Mouse (Mus musculus) cerebellum, adult 18-20 months (tissue): ENCODE measurements around the gene Akap1.

Experiments used
- DNase-seq, 2 experiments: peaks; one replicate each; pipeline ENCODE4 v3.0.0; 2021

Gene Akap1

DNA sequence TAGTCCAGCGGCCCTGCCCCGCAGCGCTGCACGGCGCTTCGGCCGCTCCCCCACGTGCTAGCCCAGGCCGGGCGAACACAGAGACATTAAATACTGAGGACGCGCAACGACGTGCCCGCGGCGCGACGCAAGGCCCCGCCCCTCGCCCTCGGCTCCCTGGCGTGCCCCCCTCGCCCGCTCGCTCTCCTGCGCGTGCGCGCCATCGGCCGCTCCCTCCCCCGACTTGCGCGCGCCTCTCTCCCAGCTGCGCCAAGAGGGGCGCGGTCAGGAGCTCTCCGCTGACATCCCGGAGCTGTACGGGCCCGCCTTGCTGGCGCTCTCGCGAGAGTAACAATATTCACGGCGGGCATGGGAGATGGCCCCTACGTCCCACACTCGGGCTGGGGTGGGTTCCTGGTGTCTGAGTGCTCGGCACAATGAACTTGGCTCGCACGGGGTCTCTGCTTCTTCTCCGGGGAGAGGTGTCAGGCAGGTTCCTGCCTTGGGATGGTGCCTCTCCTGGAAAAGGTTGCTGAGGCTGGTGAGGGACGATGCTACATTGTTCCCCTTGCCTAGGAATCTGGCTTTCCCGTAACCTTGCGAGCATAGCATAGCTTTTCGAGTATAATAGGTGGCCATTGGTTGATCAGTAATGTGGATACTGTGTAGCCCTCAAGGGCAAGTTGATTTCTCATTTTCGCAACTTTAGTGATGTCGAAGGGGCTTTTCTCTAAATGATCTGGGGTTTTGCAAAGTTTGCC is at the start of gene Akap1:
Gene Akap1 (minus strand): TSS at position 129 of the 740 bp plus-strand sequence.
- DNase-seq, result peak; percentile 91 to 97

DNA sequence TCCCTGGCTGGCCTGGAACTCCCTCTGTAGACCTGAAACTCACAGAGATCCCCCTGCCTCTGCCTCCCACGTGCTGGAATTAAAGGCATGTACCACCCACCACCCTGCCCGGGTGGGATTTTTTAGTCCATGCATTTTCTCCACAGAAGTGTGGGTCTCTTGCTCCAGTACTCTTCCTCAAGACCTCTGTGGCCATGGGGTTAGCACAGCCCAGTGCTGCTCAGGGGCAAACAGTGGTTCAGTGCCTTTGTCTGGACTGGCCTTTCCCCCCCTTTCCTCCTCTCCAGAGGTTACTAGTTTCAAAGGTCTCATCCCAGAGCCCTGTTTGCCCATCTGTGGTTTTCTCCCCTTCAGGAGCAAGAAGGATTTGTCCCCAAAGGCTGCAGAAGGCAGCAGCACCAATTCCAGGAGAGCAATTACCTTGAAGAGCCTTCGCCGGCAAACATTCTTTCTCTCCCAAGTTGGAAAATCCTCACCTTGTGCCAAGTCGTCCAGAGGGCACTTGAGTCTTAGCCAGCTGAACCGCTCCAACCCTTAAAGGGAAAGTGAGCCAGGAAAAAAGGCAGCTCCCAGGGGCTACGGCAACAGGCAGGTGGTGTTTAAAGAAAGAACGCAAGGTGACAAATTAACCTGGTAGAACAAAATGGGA is 45.1 kb upstream of the Akap1 start:
- DNase-seq, result no peak

- DNase-seq, result peak; percentile 55 to 61
These were observed 44.3 kb upstream of the Akap1 start for GRCm38 (mm10) chr11:88908557-88909211.

- DNase-seq, result no peak
These were observed 43.5 kb upstream of the Akap1 start for GRCm38 (mm10) chr11:88907886-88908285.

DNA sequence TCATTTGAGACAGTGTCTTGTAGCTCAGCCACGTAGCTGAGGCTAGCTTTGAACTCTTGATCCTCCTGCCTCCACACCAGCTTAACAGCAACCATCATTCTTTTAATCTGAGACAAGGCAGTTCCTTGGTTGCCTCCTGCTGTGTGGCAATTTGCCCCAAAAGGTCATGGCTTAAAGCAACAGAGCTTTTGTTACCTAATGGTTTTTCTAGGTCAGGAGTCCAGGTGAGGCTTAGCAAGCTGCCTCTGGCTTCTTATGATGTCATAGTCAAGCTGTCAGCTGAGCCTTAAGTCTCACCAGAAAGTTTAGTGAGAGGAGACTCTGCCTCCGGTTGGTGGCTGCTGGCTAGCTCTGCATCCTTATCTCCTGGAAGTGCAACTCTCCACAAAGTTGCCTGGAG is 41.2 kb upstream of the Akap1 start:
- no peak for DNase-seq

- no peak for DNase-seq
These were observed 39.7 kb upstream of the Akap1 start for GRCm38 (mm10) chr11:88904080-88904479.

DNA sequence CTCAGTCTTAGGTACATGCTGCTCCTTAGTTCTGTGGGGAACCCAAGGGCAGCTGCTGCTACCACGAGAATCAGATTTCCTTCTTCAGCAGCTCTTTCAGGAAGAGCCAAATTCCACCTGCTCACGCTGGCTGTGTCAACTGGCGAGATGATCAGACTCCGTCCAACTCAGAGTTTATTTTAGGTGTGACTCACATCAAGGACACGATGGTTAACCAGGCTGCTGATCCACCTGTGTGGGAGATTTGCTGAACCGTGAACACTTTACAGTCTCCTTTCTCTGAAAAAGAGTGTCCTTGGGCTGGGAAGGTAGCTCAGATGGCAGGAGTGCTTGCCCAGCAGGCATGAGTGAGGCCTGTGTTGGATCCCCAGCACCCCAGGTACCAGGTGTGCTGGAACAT is 38.4 kb upstream of the Akap1 start:
- DNase-seq, result no peak

DNA sequence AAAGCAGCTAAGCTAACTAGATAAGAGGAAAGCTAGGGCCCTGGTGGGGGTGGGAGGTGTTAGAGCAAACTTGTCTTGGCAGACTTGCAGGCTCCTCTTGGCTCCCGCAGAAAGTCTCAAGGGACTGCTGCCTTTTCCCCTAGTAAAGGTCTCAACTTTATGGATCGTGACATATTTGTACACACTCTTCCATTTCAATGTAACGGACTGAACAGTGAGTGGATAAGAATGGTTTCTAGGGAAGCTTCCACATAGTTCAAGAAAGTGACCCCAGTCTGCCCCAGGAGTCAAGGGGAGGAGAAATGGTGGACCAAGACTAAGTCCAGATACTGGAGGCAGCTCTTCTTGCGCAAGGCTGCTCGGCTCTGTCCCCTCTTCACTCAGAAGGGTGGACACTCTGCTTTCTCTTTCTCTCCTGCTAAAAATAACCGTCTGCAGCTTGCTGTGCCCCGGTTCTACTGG is 37.0 kb upstream of the Akap1 start:
- no peak for DNase-seq

- no peak for DNase-seq
These were observed 35.2 kb upstream of the Akap1 start for GRCm38 (mm10) chr11:88899561-88899960.

GRCm38 (mm10) chr11:88898380-88898763 is 34.0 kb upstream of the Akap1 start:
- DNase-seq, result no peak

DNA sequence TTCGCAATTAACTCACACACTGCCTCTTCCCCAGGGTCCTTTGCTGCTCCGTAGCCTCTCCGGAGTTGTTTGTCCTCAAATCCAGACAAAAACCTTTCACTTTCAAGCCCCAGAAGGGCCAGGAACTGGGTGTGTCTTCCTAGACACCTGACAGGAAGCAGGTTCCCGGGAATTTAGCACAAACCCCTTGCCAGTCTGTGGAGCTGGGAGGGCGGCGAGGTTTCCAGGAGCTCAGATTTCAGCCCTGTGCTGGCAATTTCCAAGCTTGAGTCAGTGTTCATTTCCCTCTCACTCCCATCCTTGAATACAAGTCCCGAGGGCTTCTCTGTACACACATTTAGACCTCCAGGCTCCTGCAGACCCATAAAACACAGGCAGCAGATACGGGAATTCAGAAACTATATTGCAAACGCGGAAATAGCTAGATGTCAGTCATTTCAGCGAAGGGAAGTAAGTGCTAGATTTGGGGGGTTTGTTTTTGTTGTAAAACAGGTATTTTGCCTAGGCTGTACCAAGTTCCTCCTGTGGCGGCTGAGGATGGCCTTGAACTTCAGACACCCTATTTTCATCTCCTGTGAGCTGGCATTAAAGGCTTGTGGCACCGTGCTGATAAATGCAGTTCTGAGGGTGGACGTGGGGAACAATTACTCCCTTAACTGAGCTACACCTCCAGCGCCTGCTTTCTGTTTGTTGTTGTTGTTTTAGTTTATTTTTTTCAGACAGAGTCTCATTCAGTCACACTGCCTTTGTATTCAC is 33.4 kb upstream of the Akap1 start:
- DNase-seq, result no peak

- peak; percentile 13 to 52 for DNase-seq
These were observed 31.4 kb upstream of the Akap1 start for GRCm38 (mm10) chr11:88895800-88896232.

DNA sequence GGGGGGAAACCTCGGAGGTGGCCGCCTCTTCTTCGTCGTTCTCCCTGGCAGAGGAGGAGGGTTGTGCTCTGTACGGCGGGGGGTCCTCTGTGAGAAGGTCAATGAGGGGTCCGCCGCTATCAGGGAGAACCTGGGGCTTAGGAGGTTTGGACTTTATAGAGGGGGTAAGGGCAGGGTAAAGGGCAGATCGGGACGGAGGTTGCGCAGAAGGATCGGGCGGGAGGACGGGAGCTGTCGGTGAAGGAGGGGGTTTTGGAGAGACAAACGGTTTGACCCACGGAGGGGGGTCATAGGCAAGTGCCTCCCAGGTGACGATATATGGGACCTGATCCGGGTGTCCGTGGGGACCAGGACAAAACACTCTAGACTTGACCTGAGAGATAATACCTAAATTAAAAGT is 30.8 kb upstream of the Akap1 start:
- DNase-seq, result peak; percentile 28 to 35

DNA sequence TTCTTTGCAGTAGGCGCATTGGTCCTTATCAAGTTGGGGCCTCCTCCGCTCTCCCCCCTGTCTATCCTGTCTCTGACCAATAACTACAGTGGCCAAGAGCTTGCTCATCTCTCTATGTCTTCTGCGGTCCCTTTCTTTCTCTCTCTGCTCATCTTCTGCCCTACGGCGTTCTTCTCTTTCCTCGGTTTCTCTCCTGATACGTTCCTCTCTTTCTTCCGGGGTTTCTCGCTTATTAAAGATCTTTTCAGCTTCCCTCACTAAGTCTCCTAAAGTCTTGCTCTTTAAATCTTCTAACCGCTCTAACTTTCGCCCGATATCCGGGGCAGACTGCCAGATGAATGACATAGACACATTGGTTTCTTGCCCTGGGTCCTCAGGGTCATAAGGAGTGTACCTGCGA is 29.9 kb upstream of the Akap1 start:
- DNase-seq, result peak in 1 of 2 experiments; percentile 10

- peak in 1 of 2 experiments; percentile 15 for DNase-seq
These were observed 29.1 kb upstream of the Akap1 start for GRCm38 (mm10) chr11:88893501-88893900.

GRCm38 (mm10) chr11:88892789-88893188 is 28.4 kb upstream of the Akap1 start:
- DNase-seq, result peak; percentile 25 to 39

- peak; percentile 57 to 66 for DNase-seq
These were observed 27.7 kb upstream of the Akap1 start for GRCm38 (mm10) chr11:88891921-88892561.

GRCm38 (mm10) chr11:88891446-88891845 is 27.1 kb upstream of the Akap1 start:
- peak; percentile 47 to 66 for DNase-seq

- DNase-seq, result peak in 1 of 2 experiments; percentile 42
These were observed 26.5 kb upstream of the Akap1 start for GRCm38 (mm10) chr11:88890904-88891303.

GRCm38 (mm10) chr11:88888996-88889395 is 24.6 kb upstream of the Akap1 start:
- DNase-seq, result no peak

DNA sequence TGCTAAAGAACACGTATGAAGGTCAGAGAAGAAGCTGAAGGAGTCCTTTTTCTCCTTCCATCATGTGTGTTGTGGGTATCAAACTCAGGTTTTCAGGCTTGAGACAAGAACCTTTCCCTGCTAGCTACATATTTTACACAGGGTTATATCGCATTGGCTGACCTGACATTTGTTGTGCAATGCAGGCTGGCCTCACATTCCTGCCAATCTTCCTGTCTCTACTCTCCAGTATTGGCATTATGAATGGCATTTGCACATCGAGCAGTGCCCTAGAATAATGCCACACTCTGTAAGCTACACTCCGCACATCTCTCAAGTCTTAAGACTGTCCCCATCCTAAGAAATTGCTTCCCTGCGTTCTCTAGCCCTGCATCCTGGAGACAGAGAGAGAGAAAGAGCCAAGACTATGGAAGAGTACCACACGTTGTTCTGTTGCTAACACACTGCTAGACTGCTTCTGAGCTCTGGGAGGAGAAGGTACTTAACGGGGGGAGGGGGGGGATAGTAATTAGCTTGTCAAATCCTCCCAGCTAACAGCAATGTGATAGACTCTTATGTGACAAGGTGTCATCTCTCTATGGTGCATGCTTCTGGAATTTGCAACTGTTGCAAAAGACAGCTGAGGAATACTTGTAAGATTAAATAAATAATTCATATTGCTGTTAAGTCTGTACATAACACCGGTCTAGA is 20.1 kb upstream of the Akap1 start:
- DNase-seq, result no peak

DNA sequence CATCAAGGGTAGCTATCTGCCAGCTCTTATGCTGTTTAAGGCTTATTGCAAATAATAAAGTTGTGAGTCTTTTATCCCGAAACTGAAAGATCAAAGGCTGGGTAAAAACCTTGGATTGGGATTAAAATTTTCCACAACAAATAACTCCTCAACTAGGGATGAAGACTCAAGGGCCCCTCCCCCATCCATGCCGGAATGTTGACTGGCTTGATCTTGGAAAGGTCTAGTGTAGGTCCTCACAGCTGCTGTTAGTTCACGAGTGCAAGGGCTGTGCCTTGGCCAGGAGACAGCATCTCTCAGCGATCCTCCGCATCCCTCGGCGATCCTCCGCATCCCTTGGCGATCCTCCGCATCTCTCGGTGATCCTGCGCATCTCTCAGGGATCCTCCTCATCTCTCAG is 13.6 kb upstream of the Akap1 start:
- DNase-seq, result no peak
